Mouse (Mus musculus) heart, postnatal 25 days (tissue): ENCODE measurements at regions not wholly inside any gene's neighbourhood (a gene's known extent, or its start where the extent isn't known, plus 50 kb on each side); places are given as distances from the start of the nearest gene placed in this dataset.

Source experiments
- DNase-seq: peaks from one replicate; pipeline ENCODE4 v3.0.0; 2022; ENCODE audit warnings: low spot score
- intact Hi-C: fragments of 180-260 bp; cut with DNase I; formaldehyde crosslinking; loops from one replicate; pipeline ENCODE4 v1.15.1; 2025

GRCm38 (mm10) chr3:121867301-121867700, 52.2 kb upstream of the Abcd3 start:
- intact Hi-C loops = no loop called here
- DNase-seq = no peak

GRCm38 (mm10) chr3:121864734-121865445, 49.8 kb upstream of the Abcd3 start:
- intact Hi-C loops = no loop called here
- no peak for DNase-seq
